Mouse (Mus musculus): Measurements from ENCODE around the gene Fbln1. TPM values are rescaled to one million over a fixed set of nuclear protein-coding genes. Genes with fewer than 3 reads are reported as not detected.

The Fbln1 gene
- polyA plus RNA-seq, 1 experiment = 5.5 TPM

GRCm38 (mm10) chr15:85172054-85172453 lies 33.7 kb upstream of the Fbln1 start:
- TF ChIP-seq CTCF (IDR thresholded peaks at IDR 0.05; ENCODE audit: extremely low read depth, insufficient read depth, insufficient read length, insufficient replicate concordance) = no peak
- no peak for TF ChIP-seq POLR2A (IDR thresholded peaks at IDR 0.05; ENCODE audit: low read depth, low read length)
- Histone ChIP-seq H3K4me1 (ENCODE audit: control insufficient read depth, insufficient read depth, insufficient read length) (no peaks in the 10 kb centered on the region), H3K4me3 (ENCODE audit: extremely low read depth, insufficient read depth, insufficient read length) (no peak overlapping the region), H3K27me3 (ENCODE audit: control insufficient read depth, insufficient read depth, low read length) (no peaks in the 10 kb centered on the region), H3K27ac (ENCODE audit: insufficient read depth, low read length) (no peak overlapping the region), H3K36me3 (ENCODE audit: control insufficient read depth, insufficient read depth, low read length) (no peaks in the 10 kb centered on the region)
- 83% methylated on average over 2 of the region's 2 CpGs for WGBS
- no peak for DNase-seq (ENCODE audit: low read depth in 1 of 2, low spot score in 2 of 2)

DNA sequence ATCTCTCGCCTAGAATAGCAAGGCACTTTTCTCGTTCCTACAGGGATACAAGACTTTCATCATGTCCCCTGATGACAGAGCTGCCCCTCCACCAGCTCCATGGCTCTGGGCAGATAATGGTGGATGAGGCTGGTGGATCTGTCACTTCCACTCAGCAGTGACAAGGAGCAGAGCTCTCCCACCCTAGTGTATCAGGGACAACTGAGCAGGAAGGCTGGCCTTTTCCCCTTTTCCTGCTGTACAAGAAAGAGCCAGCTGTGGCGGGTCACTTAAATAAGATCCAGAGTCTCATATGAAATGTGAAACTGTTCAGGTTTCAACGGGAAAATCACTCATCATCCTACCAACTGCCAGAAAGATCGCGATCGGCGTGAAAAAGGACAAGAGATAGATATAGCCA lies 32.3 kb upstream of the Fbln1 start:
- Histone ChIP-seq H3K4me3 (ENCODE audit: extremely low read depth, insufficient read depth, insufficient read length) (no peak overlapping the region), H3K4me1 (ENCODE audit: control insufficient read depth, insufficient read depth, insufficient read length) (no peaks in the 10 kb centered on the region), H3K27me3 (ENCODE audit: control insufficient read depth, insufficient read depth, low read length) (no peaks in the 10 kb centered on the region), H3K27ac (ENCODE audit: insufficient read depth, low read length) (no peak overlapping the region), H3K36me3 (ENCODE audit: control insufficient read depth, insufficient read depth, low read length) (no peaks in the 10 kb centered on the region)
- WGBS = 90% methylated on average over 8 of the region's 8 CpGs
- no peak for DNase-seq (ENCODE audit: low read depth in 1 of 2, low spot score in 2 of 2)
- TF ChIP-seq CTCF (IDR thresholded peaks at IDR 0.05; ENCODE audit: extremely low read depth, insufficient read depth, insufficient read length, insufficient replicate concordance) (no peak), POLR2A (IDR thresholded peaks at IDR 0.05; ENCODE audit: low read depth, low read length) (no peak)

DNA sequence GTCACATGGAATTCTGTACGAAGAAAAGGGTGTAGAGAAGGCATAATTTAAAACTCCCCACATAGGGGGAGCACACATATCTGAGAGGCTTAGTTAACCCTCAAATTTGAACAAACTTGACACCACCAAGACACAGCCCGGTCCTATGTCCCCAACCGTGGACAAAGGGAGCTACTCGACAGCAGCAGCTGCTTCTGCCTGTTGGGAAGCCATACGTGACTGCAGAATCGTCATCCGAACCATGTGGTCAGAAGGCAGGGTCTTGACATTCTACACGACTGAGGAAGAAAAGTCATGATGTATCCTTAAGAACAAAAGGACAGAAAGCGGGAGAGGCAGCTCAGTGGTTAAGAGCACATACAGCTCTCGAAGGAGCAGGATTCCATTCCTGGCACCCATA lies 31.7 kb upstream of the Fbln1 start:
- Histone ChIP-seq H3K27me3 (ENCODE audit: control insufficient read depth, insufficient read depth, low read length) (no peaks in the 10 kb centered on the region), H3K36me3 (ENCODE audit: control insufficient read depth, insufficient read depth, low read length) (no peaks in the 10 kb centered on the region), H3K27ac (ENCODE audit: insufficient read depth, low read length) (no peak overlapping the region), H3K4me1 (ENCODE audit: control insufficient read depth, insufficient read depth, insufficient read length) (no peaks in the 10 kb centered on the region), H3K4me3 (ENCODE audit: extremely low read depth, insufficient read depth, insufficient read length) (no peak overlapping the region)
- TF ChIP-seq CTCF (IDR thresholded peaks at IDR 0.05; ENCODE audit: extremely low read depth, insufficient read depth, insufficient read length, insufficient replicate concordance) = no peak
- TF ChIP-seq POLR2A (IDR thresholded peaks at IDR 0.05; ENCODE audit: low read depth, low read length) = no peak
- WGBS = 83% methylated on average over 10 of the region's 10 CpGs
- DNase-seq (ENCODE audit: low read depth in 1 of 2, low spot score in 2 of 2) = no peak

DNA sequence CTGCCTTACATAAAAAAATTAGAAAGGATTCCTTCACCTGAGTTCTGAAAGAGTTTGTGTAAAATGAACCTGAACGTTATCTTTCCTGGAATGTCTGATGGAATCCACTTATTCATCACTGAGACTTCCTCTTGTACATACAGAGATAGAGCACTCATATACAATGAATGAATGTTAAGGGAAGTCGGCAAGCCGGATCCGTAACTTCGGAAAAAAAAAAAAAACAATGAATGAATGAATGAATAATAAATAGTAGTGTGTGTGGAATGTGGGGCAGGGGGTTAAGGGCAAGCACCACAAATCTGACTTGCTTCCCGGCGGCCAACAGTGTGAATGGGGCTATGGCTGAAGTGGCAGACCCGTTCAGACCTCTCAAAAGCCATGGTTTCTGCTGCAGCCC lies 28.2 kb upstream of the Fbln1 start:
- no peaks in the 10 kb centered on the region for H3K27me3 ChIP-seq (ENCODE audit: control insufficient read depth, insufficient read depth, low read length)
- no peak overlapping the region for H3K4me3 ChIP-seq (ENCODE audit: extremely low read depth, insufficient read depth, insufficient read length)
- no peak for TF ChIP-seq CTCF (IDR thresholded peaks at IDR 0.05; ENCODE audit: extremely low read depth, insufficient read depth, insufficient read length, insufficient replicate concordance)
- no peak for TF ChIP-seq POLR2A (IDR thresholded peaks at IDR 0.05; ENCODE audit: low read depth, low read length)
- WGBS = 84% methylated on average over 8 of the region's 8 CpGs
- peak in 1 of 2 experiments; percentile 12 for DNase-seq (ENCODE audit: low read depth in 1 of 2, low spot score in 2 of 2)
- H3K36me3 ChIP-seq (ENCODE audit: control insufficient read depth, insufficient read depth, low read length) = no peaks in the 10 kb centered on the region
- H3K4me1 ChIP-seq (ENCODE audit: control insufficient read depth, insufficient read depth, insufficient read length) = no peaks in the 10 kb centered on the region
- no peak overlapping the region for H3K27ac ChIP-seq (ENCODE audit: insufficient read depth, low read length)

GRCm38 (mm10) chr15:85178172-85178571 lies 27.6 kb upstream of the Fbln1 start:
- Histone ChIP-seq H3K4me1 (ENCODE audit: control insufficient read depth, insufficient read depth, insufficient read length) (no peaks in the 10 kb centered on the region), H3K36me3 (ENCODE audit: control insufficient read depth, insufficient read depth, low read length) (no peaks in the 10 kb centered on the region), H3K27ac (ENCODE audit: insufficient read depth, low read length) (no peak overlapping the region), H3K4me3 (ENCODE audit: extremely low read depth, insufficient read depth, insufficient read length) (no peak overlapping the region), H3K27me3 (ENCODE audit: control insufficient read depth, insufficient read depth, low read length) (no peaks in the 10 kb centered on the region)
- TF ChIP-seq CTCF (IDR thresholded peaks at IDR 0.05; ENCODE audit: extremely low read depth, insufficient read depth, insufficient read length, insufficient replicate concordance) (no peak), POLR2A (IDR thresholded peaks at IDR 0.05; ENCODE audit: low read depth, low read length) (no peak)
- DNase-seq (ENCODE audit: low read depth in 1 of 2, low spot score in 2 of 2) = no peak
- WGBS = 70% methylated on average over 6 of the region's 6 CpGs

- 80% methylated on average over 7 of the region's 7 CpGs for WGBS
- no peak for TF ChIP-seq POLR2A (IDR thresholded peaks at IDR 0.05; ENCODE audit: low read depth, low read length)
- TF ChIP-seq CTCF (IDR thresholded peaks at IDR 0.05; ENCODE audit: extremely low read depth, insufficient read depth, insufficient read length, insufficient replicate concordance) = no peak
- H3K4me1 ChIP-seq (ENCODE audit: control insufficient read depth, insufficient read depth, insufficient read length) = no peaks in the 10 kb centered on the region
- no peaks in the 10 kb centered on the region for H3K36me3 ChIP-seq (ENCODE audit: control insufficient read depth, insufficient read depth, low read length)
- DNase-seq (ENCODE audit: low read depth in 1 of 2, low spot score in 2 of 2) = no peak
- H3K4me3 ChIP-seq (ENCODE audit: extremely low read depth, insufficient read depth, insufficient read length) = no peak overlapping the region
- H3K27ac ChIP-seq (ENCODE audit: insufficient read depth, low read length) = no peak overlapping the region
- no peaks in the 10 kb centered on the region for H3K27me3 ChIP-seq (ENCODE audit: control insufficient read depth, insufficient read depth, low read length)
These were observed 26.1 kb upstream of the Fbln1 start for GRCm38 (mm10) chr15:85179528-85180180.

- no peaks in the 10 kb centered on the region for H3K27me3 ChIP-seq (ENCODE audit: control insufficient read depth, insufficient read depth, low read length)
- TF ChIP-seq POLR2A (IDR thresholded peaks at IDR 0.05; ENCODE audit: low read depth, low read length) = no peak
- TF ChIP-seq CTCF (IDR thresholded peaks at IDR 0.05; ENCODE audit: extremely low read depth, insufficient read depth, insufficient read length, insufficient replicate concordance) = no peak
- H3K27ac ChIP-seq (ENCODE audit: insufficient read depth, low read length) = no peak overlapping the region
- H3K4me3 ChIP-seq (ENCODE audit: extremely low read depth, insufficient read depth, insufficient read length) = no peak overlapping the region
- DNase-seq (ENCODE audit: low read depth in 1 of 2, low spot score in 2 of 2) = no peak
- no peaks in the 10 kb centered on the region for H3K4me1 ChIP-seq (ENCODE audit: control insufficient read depth, insufficient read depth, insufficient read length)
- no peaks in the 10 kb centered on the region for H3K36me3 ChIP-seq (ENCODE audit: control insufficient read depth, insufficient read depth, low read length)
These were observed 25.4 kb upstream of the Fbln1 start for GRCm38 (mm10) chr15:85180368-85180767.

Measured in spleen, adult 2 months (tissue).